ENCODE assay signal across 25 mouse cellular contexts in the genomic region with DNA sequence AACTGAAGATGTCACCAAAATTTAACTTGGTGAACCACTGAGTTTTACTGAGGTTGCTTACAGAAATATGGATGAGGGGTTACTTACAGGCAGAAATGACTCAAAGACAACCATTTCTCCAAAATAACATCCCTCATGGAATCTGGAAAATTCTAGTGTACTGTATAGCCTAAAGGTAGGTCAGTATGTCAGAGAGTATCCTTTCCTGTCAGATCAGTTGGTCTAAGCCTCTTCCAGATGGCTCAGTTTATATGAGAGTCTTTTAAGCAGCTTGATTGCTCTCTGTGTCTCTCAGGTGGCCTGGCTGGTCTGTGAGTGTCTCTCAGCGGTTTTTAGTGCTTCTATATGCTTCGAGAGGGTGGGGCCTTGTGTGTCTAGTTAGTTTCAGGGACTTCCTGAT. TPM values are rescaled to one million over a fixed set of nuclear protein-coding genes. Genes with fewer than 3 reads are reported as not detected.
DNase-seq lines count a peak whose midpoint lies in the region; ATAC-seq and TF ChIP-seq lines count a peak whose summit lies in the region.
"Had no signal": no experiment of that assay in that cellular context is flagged by ENCODE, and none has a peak within 500 bp of the region (broad histone marks: within the 10 kb centered on the region; RNA-seq: fewer than 3 reads in every experiment).

No protein-coding gene starts in this region.

- no peaks in the 10 kb centered on the region for H3K9me3 ChIP-seq in heart, embryonic 13.5 days
- peaks cover 3% of the 10 kb centered on the region for H3K9me3 ChIP-seq in heart, embryonic 10.5 days
- peaks cover 4% of the 10 kb centered on the region; the same call in 1 of the 2 replicates for H3K9me3 ChIP-seq in intestine, embryonic 14.5 days (ENCODE audit: control insufficient read depth, low read length)
- H3K9me3 ChIP-seq in intestine, postnatal 0 days (ENCODE audit: control insufficient read depth), result 0 out of 2 replicates have a peak, but pooled peaks cover 2% of the 10 kb centered on the region
- H3K9me3 ChIP-seq in stomach, embryonic 14.5 days (ENCODE audit: control insufficient read depth, low read depth, low read length), result peaks cover 7% of the 10 kb centered on the region; the same call in 1 of the 2 replicates
- H3K9me3 ChIP-seq in stomach, postnatal 0 days (ENCODE audit: control insufficient read depth, low read length), result peaks cover 4% of the 10 kb centered on the region
- H3K9me3 ChIP-seq: liver, embryonic 15.5 days had no signal

- 71% methylated on average over 2 of the region's 2 CpGs for WGBS in heart, embryonic 13.5 days
- WGBS in heart, embryonic 10.5 days, result 76% methylated on average over 2 of the region's 2 CpGs
- WGBS in intestine, embryonic 14.5 days, result 86% methylated on average over 2 of the region's 2 CpGs
- WGBS in intestine, postnatal 0 days, result 88% methylated on average over 2 of the region's 2 CpGs
- 90% methylated on average over 2 of the region's 2 CpGs for WGBS in stomach, embryonic 14.5 days
- 64% methylated on average over 2 of the region's 2 CpGs for WGBS in stomach, postnatal 0 days

- peaks cover under 1% of the 10 kb centered on the region; the same call in 1 of the 2 replicates for H3K4me1 ChIP-seq in heart, embryonic 13.5 days
- no peaks in the 10 kb centered on the region for H3K4me1 ChIP-seq in heart, embryonic 10.5 days
- no peaks in the 10 kb centered on the region for H3K4me1 ChIP-seq in intestine, embryonic 14.5 days (replicated peaks; ENCODE audit: control insufficient read depth, insufficient read depth, low read length)
- H3K4me1 ChIP-seq in intestine, postnatal 0 days (replicated peaks; ENCODE audit: control insufficient read depth, insufficient read depth, low read length), result no peaks in the 10 kb centered on the region
- H3K4me1 ChIP-seq in stomach, embryonic 14.5 days (ENCODE audit: control insufficient read depth, insufficient read depth, low read length), result no peaks in the 10 kb centered on the region
- no peaks in the 10 kb centered on the region for H3K4me1 ChIP-seq in stomach, postnatal 0 days (replicated peaks; ENCODE audit: control insufficient read depth, insufficient read depth)
- H3K4me1 ChIP-seq: forebrain, embryonic 15.5 days; limb, embryonic 12.5 days; midbrain, embryonic 12.5 days; neural tube, embryonic 13.5 days had no signal

- H3K9ac ChIP-seq in heart, embryonic 13.5 days, result no peak overlapping the region
- H3K9ac ChIP-seq in intestine, embryonic 14.5 days (ENCODE audit: low read length), result no peak overlapping the region
- H3K9ac ChIP-seq in intestine, postnatal 0 days (ENCODE audit: low read depth, low read length), result no peak overlapping the region
- no peak overlapping the region for H3K9ac ChIP-seq in stomach, embryonic 14.5 days (replicated peaks; ENCODE audit: low read depth, low read length)
- no peak overlapping the region for H3K9ac ChIP-seq in stomach, postnatal 0 days (ENCODE audit: low read length)
- H3K9ac ChIP-seq: forebrain, embryonic 15.5 days; heart, embryonic 15.5 days; limb, embryonic 12.5 days; liver, embryonic 15.5 days; lung, embryonic 14.5 days; midbrain, embryonic 12.5 days; neural tube, embryonic 13.5 days had no signal

- no peaks in the 10 kb centered on the region for H3K36me3 ChIP-seq in heart, embryonic 13.5 days
- H3K36me3 ChIP-seq in heart, embryonic 10.5 days, result no peaks in the 10 kb centered on the region
- no peaks in the 10 kb centered on the region for H3K36me3 ChIP-seq in intestine, embryonic 14.5 days (ENCODE audit: control insufficient read depth, insufficient read depth, low read length)
- H3K36me3 ChIP-seq in intestine, postnatal 0 days (ENCODE audit: control insufficient read depth, insufficient read depth), result no peaks in the 10 kb centered on the region
- H3K36me3 ChIP-seq in stomach, embryonic 14.5 days (ENCODE audit: control insufficient read depth, insufficient read depth, low read length), result no peaks in the 10 kb centered on the region
- H3K36me3 ChIP-seq in stomach, postnatal 0 days (ENCODE audit: control insufficient read depth, insufficient read depth, low read length), result no peaks in the 10 kb centered on the region
- H3K36me3 ChIP-seq: forebrain, embryonic 15.5 days; heart, embryonic 15.5 days; limb, embryonic 12.5 days; liver, embryonic 15.5 days; midbrain, embryonic 12.5 days; neural tube, embryonic 13.5 days had no signal

- DNase-seq in heart, embryonic 10.5 days (ENCODE audit: low spot score), result no peak
- DNase-seq in intestine, embryonic 14.5 days (ENCODE audit: low spot score), result no peak
- no peak for DNase-seq in stomach, postnatal 0 days (ENCODE audit: low spot score)
- no peak for DNase-seq in layer of hippocampus, postnatal 25 days (ENCODE audit: extremely low spot score in 1 of 2, low spot score in 1 of 2)
- DNase-seq: adrenal gland, postnatal 25 days; cerebellum, adult 11-12 months; cerebellum, adult 9-11 months; embryo, embryonic 11 days; heart, adult 2 months; heart, postnatal 36 days; kidney, adult 18-20 months; kidney, postnatal 10 days; lung, embryonic 14.5 days; right cerebral cortex, postnatal 4 days; thymus, postnatal 4 days had no signal

- H3K4me2 ChIP-seq in heart, embryonic 13.5 days, result no peak overlapping the region
- H3K4me2 ChIP-seq in intestine, embryonic 14.5 days (ENCODE audit: low read length), result no peak overlapping the region
- no peak overlapping the region for H3K4me2 ChIP-seq in intestine, postnatal 0 days (replicated peaks; ENCODE audit: low read depth)
- no peak overlapping the region for H3K4me2 ChIP-seq in stomach, embryonic 14.5 days (replicated peaks; ENCODE audit: low read depth, low read length)
- no peak overlapping the region for H3K4me2 ChIP-seq in stomach, postnatal 0 days (replicated peaks; ENCODE audit: low read depth)
- H3K4me2 ChIP-seq: forebrain, embryonic 15.5 days; heart, embryonic 15.5 days; limb, embryonic 12.5 days; liver, embryonic 15.5 days; lung, embryonic 14.5 days; midbrain, embryonic 12.5 days; neural tube, embryonic 13.5 days had no signal

- TF ChIP-seq CTCF in intestine, postnatal 0 days (IDR thresholded peaks at IDR 0.05; ENCODE audit: low read depth), result no peak
- no peak for TF ChIP-seq CTCF in stomach, postnatal 0 days (IDR thresholded peaks at IDR 0.05; ENCODE audit: low read depth)

- H3K27me3 ChIP-seq in heart, embryonic 13.5 days (replicated peaks), result no peaks in the 10 kb centered on the region
- H3K27me3 ChIP-seq in heart, embryonic 10.5 days (ENCODE audit: insufficient read depth, poor library complexity, severe bottlenecking), result no peaks in the 10 kb centered on the region
- H3K27me3 ChIP-seq in intestine, embryonic 14.5 days (replicated peaks; ENCODE audit: control insufficient read depth, insufficient read depth, low read length), result no peaks in the 10 kb centered on the region
- no peaks in the 10 kb centered on the region for H3K27me3 ChIP-seq in intestine, postnatal 0 days (replicated peaks; ENCODE audit: control insufficient read depth, insufficient read depth, low read length)
- H3K27me3 ChIP-seq in stomach, embryonic 14.5 days (ENCODE audit: control insufficient read depth, insufficient read depth, low read length), result no peaks in the 10 kb centered on the region
- H3K27me3 ChIP-seq in stomach, postnatal 0 days (ENCODE audit: control insufficient read depth, insufficient read depth, low read length), result no peaks in the 10 kb centered on the region
- H3K27me3 ChIP-seq: forebrain, embryonic 15.5 days; heart, embryonic 15.5 days; limb, embryonic 12.5 days; liver, embryonic 15.5 days; midbrain, embryonic 12.5 days; neural tube, embryonic 13.5 days had no signal

- ATAC-seq in heart, embryonic 13.5 days (ENCODE audit: extremely low read depth, insufficient number of reproducible peaks, low FRiP score, low TSS enrichment), result peak; percentile 44; the same call in 1 of the 2 replicates
- ATAC-seq in intestine, embryonic 14.5 days (replicated peaks; ENCODE audit: low FRiP score, low TSS enrichment, low read depth), result 0 out of 2 replicates have a peak, but pooled peaks have one; percentile 34
- ATAC-seq in intestine, postnatal 0 days, result no peak
- ATAC-seq in stomach, embryonic 14.5 days (ENCODE audit: insufficient number of reproducible peaks, insufficient read depth, low FRiP score, low read depth), result peak; percentile 38; the same call in 1 of the 2 replicates
- ATAC-seq in stomach, postnatal 0 days (ENCODE audit: low FRiP score, low TSS enrichment), result no peak
- ATAC-seq: CD4-positive, CD25-positive, alpha-beta regulatory T cell, adult 4 months; forebrain, embryonic 15.5 days had no signal

- H3K4me3 ChIP-seq in heart, embryonic 13.5 days, result no peak overlapping the region
- H3K4me3 ChIP-seq in heart, embryonic 10.5 days, result no peak overlapping the region
- no peak overlapping the region for H3K4me3 ChIP-seq in intestine, embryonic 14.5 days (ENCODE audit: low read depth, low read length)
- H3K4me3 ChIP-seq in intestine, postnatal 0 days (ENCODE audit: low read depth, low read length), result no peak overlapping the region
- H3K4me3 ChIP-seq in stomach, embryonic 14.5 days (ENCODE audit: low read depth, low read length), result no peak overlapping the region
- H3K4me3 ChIP-seq in stomach, postnatal 0 days (ENCODE audit: low read depth, low read length), result no peak overlapping the region
- H3K4me3 ChIP-seq: forebrain, embryonic 15.5 days; heart, adult 2 months; heart, embryonic 15.5 days; limb, embryonic 12.5 days; liver, embryonic 15.5 days; midbrain, embryonic 12.5 days; neural tube, embryonic 13.5 days had no signal

- TF ChIP-seq EP300 in stomach, postnatal 0 days (optimal IDR thresholded peaks at IDR 0.05), result no peak

- no peak overlapping the region for H3K27ac ChIP-seq in heart, embryonic 13.5 days (replicated peaks)
- H3K27ac ChIP-seq in heart, embryonic 10.5 days, result no peak overlapping the region
- no peak overlapping the region for H3K27ac ChIP-seq in intestine, embryonic 14.5 days (ENCODE audit: low read depth)
- H3K27ac ChIP-seq in intestine, postnatal 0 days (ENCODE audit: low read depth, low read length), result no peak overlapping the region
- H3K27ac ChIP-seq in stomach, embryonic 14.5 days (ENCODE audit: low read length), result no peak overlapping the region
- no peak overlapping the region for H3K27ac ChIP-seq in stomach, postnatal 0 days (replicated peaks)
- H3K27ac ChIP-seq: forebrain, embryonic 15.5 days; heart, adult 2 months; heart, embryonic 15.5 days; limb, embryonic 12.5 days; liver, embryonic 15.5 days; midbrain, embryonic 12.5 days; neural tube, embryonic 13.5 days had no signal

RNA-seq across cellular contexts. Expression of a gene that starts 24.1 kb away (rescaled TPM):
- 57.3 and 64.0 TPM in 2 replicates for polyA plus RNA-seq in heart, embryonic 13.5 days (2015; fragmentation: Nextera tagmentation; extraction: Ambion mirVana)
- polyA plus RNA-seq in heart, embryonic 10.5 days (2016; fragmentation: Nextera tagmentation; extraction: Ambion mirVana), result 75.9 and 90.6 TPM in 2 replicates
- 69.6 and 74.1 TPM in 2 replicates for polyA plus RNA-seq in intestine, embryonic 14.5 days (2014; fragmentation: Nextera tagmentation; extraction: Ambion mirVana)
- 143 and 158 TPM in 2 replicates for polyA plus RNA-seq in intestine, postnatal 0 days (2015; fragmentation: Nextera tagmentation; extraction: Ambion mirVana)
- 52.2 and 53.0 TPM in 2 replicates for polyA plus RNA-seq in stomach, embryonic 14.5 days (2014; fragmentation: Nextera tagmentation; extraction: Ambion mirVana)
- 18.1 and 19.2 TPM in 2 replicates for polyA plus RNA-seq in stomach, postnatal 0 days (2015; fragmentation: Nextera tagmentation; extraction: Ambion mirVana)
- total RNA-seq in layer of hippocampus, postnatal 25 days (2021), result 10 to 100 TPM; 17.7 to 18.6 TPM

Comparison
In these comparisons a context has a peak if more than half of its experiments do, and no peak if none do; other contexts are left out.
1. ATAC-seq: peak in heart, embryonic 13.5 days (single experiment), intestine, embryonic 14.5 days (single experiment) and stomach, embryonic 14.5 days (single experiment); none in intestine, postnatal 0 days (single experiment) and stomach, postnatal 0 days (single experiment).